Mouse (Mus musculus) erythroblast, embryonic 14.5 days (primary cell): ENCODE data around the gene Ppp3ca. TPM values are rescaled to one million over a fixed set of nuclear protein-coding genes. Genes with fewer than 3 reads are reported as not detected.

Experiments used
- H3K27me3 ChIP-seq: 2 replicates; pipeline ENCODE4 v1.6.1; 2012; ENCODE audit warnings: inconsistent platforms; ENCODE audit not compliant: control insufficient read depth
- H3K36me3 ChIP-seq: 2 replicates; pipeline ENCODE4 v1.6.1; 2012; ENCODE audit warnings: mild to moderate bottlenecking, inconsistent platforms; ENCODE audit not compliant: control insufficient read depth
- H3K4me1 ChIP-seq: 2 replicates; pipeline ENCODE4 v1.6.1; 2012; ENCODE audit warnings: inconsistent platforms; ENCODE audit not compliant: control insufficient read depth
- H3K4me3 ChIP-seq: replicated peaks from 2 replicates; pipeline ENCODE3; 2012; ENCODE audit warnings: moderate library complexity, mild to moderate bottlenecking, inconsistent platforms
- H3K9me3 ChIP-seq: 2 replicates; pipeline ENCODE4 v1.6.1; 2012; ENCODE audit warnings: low read length, inconsistent platforms, mixed read lengths; ENCODE audit not compliant: control insufficient read depth
- GATA1 ChIP-seq: IDR thresholded peaks from 2 replicates; pipeline ENCODE4 v1.6.1; 2012; ENCODE audit warnings: low read length, inconsistent platforms, mixed read lengths
- TAL1 ChIP-seq: IDR thresholded peaks from 3 replicates; pipeline ENCODE4 v1.6.1; 2012; ENCODE audit warnings: low read length, inconsistent platforms, mixed read lengths
- polyA plus RNA-seq: library from polyadenylated mRNA; stranded (reverse); fragments of >175 nt; gene quantifications from 2 replicates; pipeline ENCODE4 v1.2.3, GENCODE M21; 2012

The Ppp3ca gene
- polyA plus RNA-seq, 1 experiment = 0.70 TPM

DNA sequence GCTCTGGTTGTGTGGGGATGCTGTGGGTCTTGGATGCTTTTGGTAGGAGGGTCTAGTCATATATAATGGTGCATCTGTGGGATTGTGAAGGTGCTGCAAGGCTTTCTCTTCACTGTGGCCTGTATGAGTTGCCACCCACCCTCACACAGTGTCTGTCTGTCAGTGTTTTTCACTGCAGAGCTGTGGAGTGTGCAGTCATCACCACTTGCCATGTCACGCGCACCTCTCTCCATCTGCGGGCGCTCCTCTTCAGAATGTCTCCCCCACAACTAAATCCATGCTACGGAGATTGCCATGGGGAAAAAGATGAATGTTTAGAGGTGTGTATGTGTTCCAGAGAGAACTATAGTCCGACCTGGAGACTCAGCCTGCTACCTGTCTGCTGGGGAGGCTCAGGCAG is 61.7 kb downstream of the Ppp3ca start:
- H3K4me3 ChIP-seq = no peak overlapping the region
- TF ChIP-seq TAL1 (no peak), GATA1 (no peak)
- no peaks in the 10 kb centered on the region for H3K4me1 ChIP-seq
- H3K27me3 ChIP-seq = no peaks in the 10 kb centered on the region
- no peaks in the 10 kb centered on the region for H3K9me3 ChIP-seq
- H3K36me3 ChIP-seq = no peaks in the 10 kb centered on the region

DNA sequence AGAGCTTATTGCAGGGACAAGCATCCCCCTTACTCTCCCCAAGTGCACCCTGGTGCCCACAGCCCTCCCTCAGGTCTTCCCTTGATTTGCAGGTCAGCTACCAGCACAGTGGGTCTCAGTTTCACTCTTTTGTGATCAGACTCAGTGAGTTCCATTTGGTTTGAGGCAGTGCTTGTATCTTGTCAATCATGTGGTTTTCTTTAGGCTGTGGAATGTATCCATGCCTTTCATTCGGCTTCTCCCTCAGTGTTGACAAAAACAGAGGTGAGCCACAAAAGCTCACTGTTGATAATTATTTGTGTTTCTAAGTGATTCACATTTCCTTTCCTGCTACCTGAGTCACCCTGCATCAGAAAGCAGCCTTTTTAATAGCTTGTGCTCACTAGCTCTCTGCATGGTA is 66.1 kb downstream of the Ppp3ca start:
- H3K4me1 ChIP-seq = no peaks in the 10 kb centered on the region
- no peaks in the 10 kb centered on the region for H3K9me3 ChIP-seq
- no peak overlapping the region for H3K4me3 ChIP-seq
- no peaks in the 10 kb centered on the region for H3K36me3 ChIP-seq
- no peaks in the 10 kb centered on the region for H3K27me3 ChIP-seq
- TF ChIP-seq TAL1 (no peak), GATA1 (no peak)

DNA sequence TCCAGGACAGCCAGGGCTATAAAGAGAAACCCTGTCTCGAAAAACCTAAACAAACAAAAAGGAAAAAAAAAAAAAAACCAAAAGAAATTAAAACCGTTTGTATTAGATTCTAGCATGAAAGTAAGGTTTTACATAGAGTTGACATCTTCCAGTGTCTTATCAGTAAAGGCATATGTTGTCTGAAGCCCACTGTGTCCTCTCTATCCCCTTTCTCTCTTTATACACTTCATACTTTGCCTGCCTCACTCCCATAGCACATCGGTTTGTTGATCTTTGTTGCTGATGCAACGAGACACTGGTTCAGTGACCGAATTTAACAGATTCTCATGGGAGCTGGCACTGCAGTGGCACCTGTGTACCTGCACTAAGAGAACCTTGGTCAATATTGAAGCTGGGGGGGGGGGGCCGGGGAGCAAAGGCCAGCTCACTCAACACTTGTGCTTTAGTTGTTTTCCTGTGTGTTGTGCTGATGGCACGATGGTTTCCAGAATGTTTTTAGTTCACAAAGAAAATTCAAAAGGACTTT is 66.9 kb downstream of the Ppp3ca start:
- H3K4me1 ChIP-seq = no peaks in the 10 kb centered on the region

DNA sequence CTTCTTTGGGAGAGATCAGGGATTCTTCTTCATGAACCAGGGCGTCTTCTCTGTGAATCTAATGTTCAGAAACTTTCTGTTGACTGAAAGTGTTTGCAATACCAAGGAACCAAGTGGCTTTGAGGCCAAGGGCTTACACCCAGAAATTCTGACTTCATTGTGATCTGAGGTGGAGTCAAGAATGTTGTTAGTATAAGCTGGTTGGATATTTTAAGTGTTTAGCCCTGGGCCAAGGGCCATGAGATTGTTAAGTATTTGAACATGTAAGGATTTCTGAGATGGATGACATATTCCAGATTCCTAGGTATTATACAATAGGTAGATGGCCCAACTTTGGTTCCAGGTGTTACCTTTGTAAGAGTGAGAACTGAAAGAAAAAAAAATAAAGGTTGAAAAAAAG is 68.5 kb downstream of the Ppp3ca start:
- Histone ChIP-seq H3K36me3 (no peaks in the 10 kb centered on the region), H3K27me3 (no peaks in the 10 kb centered on the region), H3K4me3 (no peak overlapping the region), H3K9me3 (no peaks in the 10 kb centered on the region), H3K4me1 (peaks cover 2% of the 10 kb centered on the region; the same call in 1 of the 2 replicates)
- TF ChIP-seq GATA1 = no peak
- TF ChIP-seq TAL1 = no peak

More for the DNA sequence above, 66.9 kb downstream of the Ppp3ca start:
- H3K36me3 ChIP-seq = no peaks in the 10 kb centered on the region
- no peak overlapping the region for H3K4me3 ChIP-seq
- no peaks in the 10 kb centered on the region for H3K27me3 ChIP-seq
- no peak for TF ChIP-seq GATA1
- TF ChIP-seq TAL1 = no peak
- no peaks in the 10 kb centered on the region for H3K9me3 ChIP-seq

DNA sequence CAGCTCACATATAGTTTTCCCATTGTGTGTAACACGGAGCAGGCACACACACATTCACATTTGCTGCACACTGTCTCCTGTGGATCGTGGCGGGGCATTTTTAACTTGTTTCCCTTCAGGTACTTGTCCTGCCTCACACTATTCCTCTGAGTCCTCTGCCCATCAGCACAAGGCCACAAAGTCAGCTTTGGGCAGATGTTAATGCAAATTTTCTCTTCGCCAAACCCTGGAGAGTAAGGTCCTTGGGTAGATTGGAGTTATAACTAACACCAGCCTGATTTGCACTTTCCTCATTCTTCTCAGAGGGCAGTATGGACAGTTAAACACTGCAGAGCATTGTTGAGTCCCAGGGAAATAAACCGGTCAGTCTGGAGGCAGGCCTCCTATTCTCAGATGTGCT is 69.0 kb downstream of the Ppp3ca start:
- Histone ChIP-seq H3K36me3 (no peaks in the 10 kb centered on the region), H3K27me3 (no peaks in the 10 kb centered on the region), H3K9me3 (no peaks in the 10 kb centered on the region), H3K4me3 (no peak overlapping the region), H3K4me1 (peaks cover 2% of the 10 kb centered on the region; the same call in 1 of the 2 replicates)
- TF ChIP-seq TAL1 (no peak), GATA1 (no peak)

DNA sequence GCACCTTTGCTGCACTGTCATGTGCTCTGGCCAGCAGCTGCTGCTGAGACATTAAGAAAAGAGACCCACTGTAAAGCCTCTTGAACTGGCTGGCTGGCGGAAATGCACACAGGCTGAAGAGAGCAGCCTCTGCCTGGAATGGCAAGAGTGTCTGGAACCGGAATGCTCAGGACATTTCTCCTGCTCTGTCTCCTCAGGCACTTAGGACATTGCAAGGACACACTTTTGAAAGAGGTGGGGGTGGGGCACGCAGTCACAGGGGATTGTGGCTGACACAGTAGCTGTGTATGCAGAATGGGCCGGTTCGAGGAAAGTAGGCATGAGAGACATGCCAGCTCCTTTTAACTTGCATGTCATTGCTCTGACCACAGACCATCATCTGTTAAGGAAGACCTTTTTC is 71.7 kb downstream of the Ppp3ca start:
- peaks cover 2% of the 10 kb centered on the region; the same call in 1 of the 2 replicates for H3K4me1 ChIP-seq
- no peaks in the 10 kb centered on the region for H3K9me3 ChIP-seq
- H3K27me3 ChIP-seq = no peaks in the 10 kb centered on the region
- H3K36me3 ChIP-seq = no peaks in the 10 kb centered on the region
- TF ChIP-seq TAL1 (no peak), GATA1 (no peak)
- no peak overlapping the region for H3K4me3 ChIP-seq

DNA sequence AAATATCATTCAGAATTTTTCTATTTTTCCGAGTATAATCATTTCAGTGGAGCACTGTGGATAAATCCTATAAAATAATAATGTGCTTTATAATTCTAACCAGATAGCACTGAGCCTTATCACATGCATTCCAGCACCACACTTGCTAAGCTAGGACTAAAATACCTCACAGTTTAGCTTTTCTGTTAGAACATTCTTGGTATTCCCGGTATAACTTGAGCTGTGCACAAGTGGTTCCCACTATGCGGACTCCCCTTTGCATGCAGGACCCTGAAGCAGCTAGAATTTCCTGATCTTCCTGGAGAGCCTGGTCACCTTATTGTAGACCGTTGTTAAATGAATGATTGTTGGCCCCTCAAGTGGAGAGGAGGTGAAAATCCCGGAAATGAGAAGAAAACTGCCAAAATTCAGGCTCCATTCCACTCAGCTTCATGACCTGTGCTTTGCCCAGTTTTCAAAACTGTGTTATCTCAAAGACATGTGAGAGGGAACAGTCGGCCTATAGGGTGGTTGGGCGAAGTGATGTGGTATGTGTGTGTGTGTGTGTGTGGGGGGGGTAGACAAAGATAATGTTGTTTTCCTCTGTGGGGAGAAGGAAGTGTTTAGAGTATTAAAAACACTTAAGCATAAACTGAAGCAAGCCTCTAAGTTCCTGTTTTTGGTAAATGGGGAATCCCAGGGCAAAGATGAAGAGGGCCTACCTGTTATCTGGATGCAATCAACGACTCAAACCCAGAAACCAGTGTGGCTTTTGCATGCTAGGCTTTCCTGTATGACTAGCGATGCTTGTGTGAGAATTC is 72.5 kb downstream of the Ppp3ca start:
- Histone ChIP-seq H3K4me1 (peaks cover 2% of the 10 kb centered on the region; the same call in 1 of the 2 replicates), H3K4me3 (no peak overlapping the region)
- TF ChIP-seq TAL1 (no peak), GATA1 (no peak)

DNA sequence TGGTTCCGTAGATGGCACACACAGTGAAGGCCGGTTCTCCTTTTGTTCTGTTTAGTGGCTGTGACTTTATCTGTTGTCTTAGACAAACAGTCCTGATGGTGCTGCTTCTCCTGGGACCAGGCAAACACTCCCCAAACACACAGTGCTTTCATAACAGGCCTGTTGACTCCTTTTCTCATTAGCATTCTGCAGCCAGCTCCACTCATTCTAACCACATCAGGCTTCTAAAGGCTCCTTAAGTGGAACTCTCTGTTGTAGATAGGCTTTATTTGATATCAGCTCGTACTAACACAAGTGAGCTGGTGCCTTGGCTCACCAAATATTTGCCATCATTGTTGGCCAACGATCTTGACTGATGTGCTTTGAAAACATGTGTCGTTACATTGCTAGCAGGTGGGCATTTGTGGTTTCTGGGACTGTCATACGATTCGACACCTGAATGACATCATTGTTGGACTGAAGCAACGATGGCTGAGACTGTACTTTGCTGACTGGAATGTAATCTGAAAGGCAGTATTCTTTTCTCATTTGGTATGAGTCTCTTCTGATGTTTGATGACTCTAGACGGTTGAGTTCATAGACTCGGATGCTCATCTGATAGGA is 74.5 kb downstream of the Ppp3ca start:
- no peak overlapping the region for H3K4me3 ChIP-seq
- no peaks in the 10 kb centered on the region for H3K9me3 ChIP-seq
- no peaks in the 10 kb centered on the region for H3K27me3 ChIP-seq
- TF ChIP-seq TAL1 (no peak), GATA1 (no peak)
- peaks cover 2% of the 10 kb centered on the region; the same call in 1 of the 2 replicates for H3K4me1 ChIP-seq
- H3K36me3 ChIP-seq = no peaks in the 10 kb centered on the region

More for the DNA sequence above, 72.5 kb downstream of the Ppp3ca start:
- Histone ChIP-seq H3K9me3 (no peaks in the 10 kb centered on the region), H3K36me3 (no peaks in the 10 kb centered on the region), H3K27me3 (no peaks in the 10 kb centered on the region)

DNA sequence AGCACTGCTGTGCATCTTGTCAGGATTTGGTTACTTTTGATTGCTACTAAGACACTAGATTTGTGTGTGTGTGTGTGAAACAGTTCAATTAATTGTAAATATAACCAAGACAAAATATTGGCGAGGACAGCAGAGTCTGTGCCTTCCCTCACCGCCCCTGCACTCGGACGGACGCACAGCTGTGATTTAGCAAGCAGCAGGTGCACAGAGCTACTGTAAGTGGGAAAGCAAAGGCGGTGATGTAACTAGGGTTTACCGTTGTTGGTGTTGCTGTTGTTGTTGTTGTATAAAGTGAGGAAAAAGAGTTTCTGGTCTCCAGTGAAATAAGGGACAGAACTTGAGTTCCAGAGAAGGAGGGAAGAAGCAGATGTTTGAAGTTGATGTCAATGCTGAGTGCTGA is 75.5 kb downstream of the Ppp3ca start:
- TF ChIP-seq TAL1 (no peak), GATA1 (no peak)
- H3K4me1 ChIP-seq = peaks cover 2% of the 10 kb centered on the region; the same call in 1 of the 2 replicates
- H3K36me3 ChIP-seq = no peaks in the 10 kb centered on the region
- H3K27me3 ChIP-seq = no peaks in the 10 kb centered on the region
- no peaks in the 10 kb centered on the region for H3K9me3 ChIP-seq
- no peak overlapping the region for H3K4me3 ChIP-seq
